Mouse (Mus musculus) midbrain, embryonic 12.5 days (tissue): ENCODE data around the gene Pou3f4. TPM values are rescaled to one million over a fixed set of nuclear protein-coding genes. Genes with fewer than 3 reads are reported as not detected.

Experiments used
- ATAC-seq: fragments of 200-750 bp; cut with Nextera tagmentation; 2 replicates; pipeline ENCODE4 v1.8.0; 2017; ENCODE audit warnings: low read depth, moderate TSS enrichment, moderate library complexity; ENCODE audit not compliant: low FRiP score
- H3K27ac ChIP-seq: fragments of 300-500 bp; sonication (generic); replicated peaks from 2 replicates; pipeline ENCODE4 v1.5.1; 2016; ENCODE audit warnings: mild to moderate bottlenecking
- H3K27me3 ChIP-seq: fragments of 300-500 bp; sonication (generic); 2 replicates; pipeline ENCODE4 v1.6.1; 2016; ENCODE audit warnings: mild to moderate bottlenecking
- H3K36me3 ChIP-seq: fragments of 300-500 bp; sonication (generic); 2 replicates; pipeline ENCODE4 v1.6.1; 2016
- H3K4me1 ChIP-seq: fragments of 300-500 bp; sonication (generic); 2 replicates; pipeline ENCODE4 v1.6.1; 2016
- H3K4me2 ChIP-seq: fragments of 300-500 bp; sonication (generic); replicated peaks from 2 replicates; pipeline ENCODE4 v1.6.1; 2016; ENCODE audit warnings: mild to moderate bottlenecking, moderate library complexity
- H3K4me3 ChIP-seq: fragments of 300-500 bp; sonication (generic); 2 replicates; pipeline ENCODE4 v1.5.1; 2016; ENCODE audit warnings: mild to moderate bottlenecking
- H3K9ac ChIP-seq: fragments of 300-500 bp; sonication (generic); replicated peaks from 2 replicates; pipeline ENCODE4 v1.6.1; 2016; ENCODE audit warnings: mild to moderate bottlenecking, moderate library complexity
- H3K9me3 ChIP-seq: fragments of 300-500 bp; sonication (generic); 2 replicates; pipeline ENCODE4 v1.6.1; 2016; ENCODE audit warnings: mild to moderate bottlenecking
- WGBS: fragments of 180-500 bp; shearing (Covaris S2); methylation state at CpG from one replicate; pipeline ENCODE4 v1.1.7; 2016; 5-methylcytosine and 5-hydroxymethylcytosine counted together
- polyA plus RNA-seq: library from polyadenylated mRNA; unstranded; fragments of >200 nt; fragmentation: Nextera tagmentation; extraction: Ambion mirVana; gene quantifications from 2 replicates; pipeline ENCODE4 v1.2.1, GENCODE M21; 2016

The Pou3f4 gene
- polyA plus RNA-seq, 1 experiment from 2014 or later, result 43.0 TPM

DNA sequence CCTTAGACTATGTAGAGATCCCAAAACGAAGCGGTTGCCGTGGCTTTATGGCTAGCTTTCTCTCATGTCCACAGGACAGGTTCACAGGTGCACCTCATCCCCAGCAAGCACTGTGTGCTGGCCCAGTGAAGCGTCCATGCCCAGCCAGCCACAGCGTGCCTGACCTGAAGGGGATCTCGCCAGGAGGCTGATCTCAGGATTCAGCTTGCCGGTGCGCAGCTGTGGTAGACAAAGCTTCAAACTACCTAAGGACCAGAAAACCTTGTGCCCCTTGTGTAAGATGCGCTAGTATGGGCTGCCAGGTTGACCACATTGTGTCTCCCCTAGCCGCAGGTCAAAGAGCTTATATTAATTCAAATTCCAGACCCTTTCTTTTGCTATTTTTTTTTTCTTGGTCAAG lies 3.1 kb downstream of the Pou3f4 start:
- ATAC-seq, result no peak
- peak overlapping the region; percentile 95 for H3K27ac ChIP-seq

DNA sequence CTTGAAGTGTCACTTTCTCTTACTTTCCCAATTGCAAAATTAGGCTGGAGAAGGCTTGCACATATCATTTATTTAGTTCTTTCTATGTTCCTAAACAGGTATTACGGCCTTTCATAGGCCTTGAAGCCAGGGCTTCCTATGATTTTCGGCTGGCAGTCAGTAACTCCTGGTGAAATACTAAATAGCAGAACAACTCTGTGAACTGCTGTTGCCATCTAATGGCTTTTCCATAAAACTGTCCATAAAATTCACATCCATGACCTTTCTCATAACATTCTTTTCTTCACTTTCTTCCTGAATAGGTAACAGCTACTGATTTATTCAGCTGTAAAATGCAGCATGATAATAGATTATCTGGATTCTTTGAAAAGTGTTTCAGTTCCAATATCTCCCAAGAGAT lies 23.4 kb downstream of the Pou3f4 start:
- H3K27ac ChIP-seq, result no peak overlapping the region
- no peak overlapping the region for H3K9ac ChIP-seq
- no peaks in the 10 kb centered on the region for H3K36me3 ChIP-seq
- no peak for ATAC-seq
- H3K27me3 ChIP-seq, result no peaks in the 10 kb centered on the region
- WGBS, result 65% methylated on average over 2 of the region's 2 CpGs
- H3K4me2 ChIP-seq, result no peak overlapping the region
- H3K9me3 ChIP-seq, result no peaks in the 10 kb centered on the region
- H3K4me1 ChIP-seq, result no peaks in the 10 kb centered on the region
- H3K4me3 ChIP-seq, result no peak overlapping the region

More for the DNA sequence above, 3.1 kb downstream of the Pou3f4 start:
- peak overlapping the region; percentile 74 for H3K9ac ChIP-seq
- H3K4me2 ChIP-seq, result peak overlapping the region; percentile 42
- H3K4me1 ChIP-seq, result no peaks in the 10 kb centered on the region
- no peaks in the 10 kb centered on the region for H3K36me3 ChIP-seq
- peak overlapping the region; percentile 66 for H3K4me3 ChIP-seq
- no peaks in the 10 kb centered on the region for H3K9me3 ChIP-seq
- 14% methylated on average over 10 of the region's 10 CpGs for WGBS
- no peaks in the 10 kb centered on the region for H3K27me3 ChIP-seq

GRCm38 (mm10) chrX:110851300-110851699 lies 37.2 kb downstream of the Pou3f4 start:
- 51% methylated on average over 2 of the region's 2 CpGs for WGBS
- no peaks in the 10 kb centered on the region for H3K36me3 ChIP-seq
- H3K4me2 ChIP-seq, result no peak overlapping the region
- H3K9ac ChIP-seq, result no peak overlapping the region
- no peaks in the 10 kb centered on the region for H3K27me3 ChIP-seq
- H3K9me3 ChIP-seq, result no peaks in the 10 kb centered on the region
- H3K27ac ChIP-seq, result no peak overlapping the region
- H3K4me3 ChIP-seq, result no peak overlapping the region
- ATAC-seq, result peak; percentile 62; the same call in 1 of the 2 replicates
- no peaks in the 10 kb centered on the region for H3K4me1 ChIP-seq
